Mouse (Mus musculus) stomach, postnatal 0 days (tissue): ENCODE results near the gene Zbtb46. TPM values are rescaled to one million over a fixed set of nuclear protein-coding genes. Genes with fewer than 3 reads are reported as not detected.
A peak's percentile ranks its signal among the peaks of the same experiment; 100 is the strongest.

Experiments used
- ATAC-seq: fragments of 200-750 bp; cut with Nextera tagmentation; 2 replicates; pipeline ENCODE4 v1.8.0; 2017; ENCODE audit not compliant: low FRiP score, low TSS enrichment
- DNase-seq: peaks from one replicate; pipeline ENCODE4 v3.0.0-alpha.2; 2016; ENCODE audit warnings: low spot score
- H3K27ac ChIP-seq: fragments of 300-500 bp; sonication (generic); replicated peaks from 2 replicates; pipeline ENCODE4 v1.5.1; 2014; ENCODE audit warnings: mild to moderate bottlenecking, control low read depth
- H3K27me3 ChIP-seq: fragments of 300-500 bp; sonication (generic); 2 replicates; pipeline ENCODE4 v1.6.1; 2014; ENCODE audit warnings: low read length; ENCODE audit not compliant: control insufficient read depth, insufficient read depth
- H3K36me3 ChIP-seq: fragments of 300-500 bp; sonication (generic); 2 replicates; pipeline ENCODE4 v1.6.1; 2014; ENCODE audit warnings: low read length, mixed read lengths; ENCODE audit not compliant: control insufficient read depth, insufficient read depth
- H3K4me1 ChIP-seq: fragments of 300-500 bp; sonication (generic); replicated peaks from 2 replicates; pipeline ENCODE4 v1.6.1; 2014; ENCODE audit warnings: antibody characterized with exemption; ENCODE audit not compliant: control insufficient read depth, insufficient read depth
- H3K4me2 ChIP-seq: fragments of 300-500 bp; sonication (generic); replicated peaks from 2 replicates; pipeline ENCODE4 v1.6.1; 2014; ENCODE audit warnings: low read depth, mild to moderate bottlenecking, control low read depth, moderate library complexity
- H3K4me3 ChIP-seq: fragments of 300-500 bp; sonication (generic); 2 replicates; pipeline ENCODE4 v1.5.1; 2014; ENCODE audit warnings: low read depth, low read length, control low read depth
- H3K9ac ChIP-seq: fragments of 300-500 bp; sonication (generic); 2 replicates; pipeline ENCODE4 v1.6.1; 2014; ENCODE audit warnings: mild to moderate bottlenecking, low read length, control low read depth, mixed read lengths
- H3K9me3 ChIP-seq: fragments of 300-500 bp; sonication (generic); 2 replicates; pipeline ENCODE4 v1.6.1; 2016; ENCODE audit warnings: low read length; ENCODE audit not compliant: control insufficient read depth
- CTCF ChIP-seq: IDR thresholded peaks from 2 replicates; pipeline ENCODE4 v1.5.1; 2016; ENCODE audit warnings: antibody characterized with exemption, low read depth, mild to moderate bottlenecking, moderate library complexity
- EP300 ChIP-seq: optimal IDR thresholded peaks from 2 replicates; pipeline ENCODE3; 2016; ENCODE audit warnings: antibody characterized with exemption
- WGBS: fragments of 180-500 bp; shearing (Covaris S2); extraction: QIAGEN DNeasy Blood & Tissue Kit; methylation state at CpG from one replicate; pipeline ENCODE4 v1.1.7; 2014; 5-methylcytosine and 5-hydroxymethylcytosine counted together
- polyA plus RNA-seq: library from polyadenylated mRNA; unstranded; fragments of >200 nt; fragmentation: Nextera tagmentation; extraction: Ambion mirVana; gene quantifications from 2 replicates; pipeline ENCODE4 v1.2.1, GENCODE M21; 2015

The Zbtb46 gene
- polyA plus RNA-seq, 1 experiment from 2014 or later: 2.4 TPM

GRCm38 (mm10) chr2:181494266-181494945 is 35.2 kb upstream of the Zbtb46 start:
- TF ChIP-seq CTCF: no peak
- TF ChIP-seq EP300: no peak
- Histone ChIP-seq H3K4me2 (no peak overlapping the region), H3K4me3 (no peak overlapping the region), H3K36me3 (no peaks in the 10 kb centered on the region), H3K27me3 (no peaks in the 10 kb centered on the region), H3K4me1 (no peaks in the 10 kb centered on the region), H3K9ac (no peak overlapping the region), H3K27ac (no peak overlapping the region), H3K9me3 (no peaks in the 10 kb centered on the region)
- ATAC-seq (no peak), DNase-seq (no peak)
- 75% methylated on average over 26 of the region's 26 CpGs for WGBS

GRCm38 (mm10) chr2:181493156-181493927 is 34.1 kb upstream of the Zbtb46 start, which contains the start of gene Abhd16b:
Gene Abhd16b, plus strand, starts transcription at chr2:181493206.
- ATAC-seq (no peak), DNase-seq (no peak)
- H3K9ac ChIP-seq: no peak within 1 kb of the TSS
- H3K4me3 ChIP-seq: no peak within 1 kb of the TSS
- H3K27ac ChIP-seq: no peak within 1 kb of the TSS
- no peak within 1 kb of the TSS for H3K4me2 ChIP-seq
- no peaks in the 10 kb centered on the region for H3K4me1 ChIP-seq
- H3K36me3 ChIP-seq: no peaks in the 10 kb centered on the region
- TF ChIP-seq EP300: no peak
- TF ChIP-seq CTCF: no peak
- no peaks in the 10 kb centered on the region for H3K27me3 ChIP-seq
- 83% methylated on average over 31 of the region's 31 CpGs for WGBS
- no peaks in the 10 kb centered on the region for H3K9me3 ChIP-seq

- TF ChIP-seq EP300: no peak
- TF ChIP-seq CTCF: no peak
- no peak overlapping the region for H3K4me3 ChIP-seq
- no peak overlapping the region for H3K9ac ChIP-seq
- no peak overlapping the region for H3K27ac ChIP-seq
- 31% methylated on average over 3 of the region's 3 CpGs for WGBS
- H3K36me3 ChIP-seq: no peaks in the 10 kb centered on the region
- no peaks in the 10 kb centered on the region for H3K4me1 ChIP-seq
- no peak for DNase-seq
- no peaks in the 10 kb centered on the region for H3K9me3 ChIP-seq
- H3K4me2 ChIP-seq: no peak overlapping the region
- no peak for ATAC-seq
- H3K27me3 ChIP-seq: no peaks in the 10 kb centered on the region
Observed at GRCm38 (mm10) chr2:181492206-181492605, 33.0 kb upstream of the Zbtb46 start.

- no peak overlapping the region for H3K27ac ChIP-seq
- H3K27me3 ChIP-seq: no peaks in the 10 kb centered on the region
- H3K4me2 ChIP-seq: no peak overlapping the region
- peak; percentile 37 for DNase-seq
- no peak for ATAC-seq
- H3K4me3 ChIP-seq: no peak overlapping the region
- no peak for TF ChIP-seq CTCF
- TF ChIP-seq EP300: no peak
- no peak overlapping the region for H3K9ac ChIP-seq
- no peaks in the 10 kb centered on the region for H3K9me3 ChIP-seq
- 22% methylated on average over 7 of the region's 7 CpGs for WGBS
- H3K36me3 ChIP-seq: no peaks in the 10 kb centered on the region
- no peaks in the 10 kb centered on the region for H3K4me1 ChIP-seq
Observed at GRCm38 (mm10) chr2:181491432-181492205, 32.4 kb upstream of the Zbtb46 start.

- ATAC-seq (peak; percentile 83), DNase-seq (no peak)
- Histone ChIP-seq H3K4me3 (no peak overlapping the region), H3K27me3 (no peaks in the 10 kb centered on the region), H3K36me3 (no peaks in the 10 kb centered on the region), H3K27ac (peak overlapping the region; percentile 76), H3K4me2 (no peak overlapping the region), H3K9me3 (no peaks in the 10 kb centered on the region), H3K4me1 (no peaks in the 10 kb centered on the region), H3K9ac (peak overlapping the region; percentile 2; the same call in 1 of the 2 replicates)
- 20% methylated on average over 5 of the region's 5 CpGs for WGBS
- TF ChIP-seq EP300 (no peak), CTCF (no peak)
Observed at GRCm38 (mm10) chr2:181487338-181488277, 28.4 kb upstream of the Zbtb46 start.
